Mouse (Mus musculus) T-helper 2 cell (primary cell): ENCODE measurements around the gene Spata18.

Experiments
- in situ Hi-C: fragments of 300-600 bp; cut with MboI, MseI; formaldehyde crosslinking; loops from one replicate; pipeline ENCODE4 v1.15.1; 2025; ENCODE audit warnings: high pct_unique_total_duplicates

Gene Spata18

DNA sequence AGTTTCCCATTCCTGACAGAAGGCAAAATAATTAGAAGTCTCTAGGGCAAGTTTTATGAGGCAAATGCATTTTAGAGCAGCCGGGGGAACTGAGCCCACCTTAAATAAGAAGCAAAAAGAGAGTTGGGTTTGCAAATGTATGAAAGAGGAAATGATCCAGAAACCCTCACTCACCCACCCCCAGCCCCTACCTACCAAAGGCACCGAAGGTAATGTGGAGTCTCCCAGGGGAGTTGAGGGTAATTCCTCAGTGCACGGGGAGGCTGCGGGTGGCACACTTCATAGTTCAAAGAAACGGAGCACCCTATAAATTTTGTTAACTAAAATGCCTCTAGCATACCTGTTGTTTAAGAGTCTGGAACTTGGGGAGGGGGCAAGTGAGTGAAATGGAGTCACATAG, 54.1 kb downstream of the Spata18 start:
- in situ Hi-C loops: no loop called here

DNA sequence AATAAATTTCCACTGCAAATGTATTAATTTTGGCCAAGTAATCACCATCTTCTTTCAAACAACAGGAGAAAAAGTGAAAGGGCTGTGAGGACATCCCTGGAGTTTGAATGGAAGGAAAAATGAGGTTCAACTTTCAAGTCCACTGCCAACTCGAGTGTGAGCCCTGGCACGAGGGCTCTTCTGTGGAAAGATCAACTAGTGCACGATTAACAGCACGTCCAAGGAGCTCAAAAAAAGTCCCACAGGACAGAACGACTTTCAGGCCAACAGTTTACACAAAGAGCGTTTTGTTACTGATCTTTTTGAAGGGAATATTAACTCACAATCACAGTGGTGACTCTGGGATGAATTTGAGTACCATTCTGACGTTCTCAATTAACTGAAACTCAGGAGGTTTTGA, 61.7 kb downstream of the Spata18 start:
- in situ Hi-C loops: loop anchor here (10.0 kb wide), 1 partner anchor 462 kb away; no protein-coding TSS in a partner anchor

DNA sequence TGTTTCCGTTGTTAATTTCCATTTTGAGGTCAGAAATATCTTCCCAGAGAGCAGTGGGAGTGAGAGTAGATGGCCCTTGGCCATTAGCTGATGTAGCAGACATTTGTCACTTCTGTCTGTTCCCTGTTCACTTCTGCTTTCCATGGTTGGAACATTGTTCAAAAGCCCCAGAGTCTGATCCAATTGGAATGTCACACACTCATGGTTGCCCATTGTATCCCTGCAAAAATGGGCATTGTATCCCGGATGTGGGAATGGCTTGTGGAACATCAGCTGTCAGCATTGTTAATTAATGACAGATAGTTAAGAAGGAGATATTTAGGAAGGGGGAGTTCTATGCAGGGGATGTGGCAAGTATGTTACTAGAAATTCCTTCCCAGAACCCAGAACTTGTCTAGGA, 65.8 kb downstream of the Spata18 start:
- in situ Hi-C loops: loop anchor here (10.0 kb wide), 1 partner anchor 458 kb away; no protein-coding TSS in a partner anchor

DNA sequence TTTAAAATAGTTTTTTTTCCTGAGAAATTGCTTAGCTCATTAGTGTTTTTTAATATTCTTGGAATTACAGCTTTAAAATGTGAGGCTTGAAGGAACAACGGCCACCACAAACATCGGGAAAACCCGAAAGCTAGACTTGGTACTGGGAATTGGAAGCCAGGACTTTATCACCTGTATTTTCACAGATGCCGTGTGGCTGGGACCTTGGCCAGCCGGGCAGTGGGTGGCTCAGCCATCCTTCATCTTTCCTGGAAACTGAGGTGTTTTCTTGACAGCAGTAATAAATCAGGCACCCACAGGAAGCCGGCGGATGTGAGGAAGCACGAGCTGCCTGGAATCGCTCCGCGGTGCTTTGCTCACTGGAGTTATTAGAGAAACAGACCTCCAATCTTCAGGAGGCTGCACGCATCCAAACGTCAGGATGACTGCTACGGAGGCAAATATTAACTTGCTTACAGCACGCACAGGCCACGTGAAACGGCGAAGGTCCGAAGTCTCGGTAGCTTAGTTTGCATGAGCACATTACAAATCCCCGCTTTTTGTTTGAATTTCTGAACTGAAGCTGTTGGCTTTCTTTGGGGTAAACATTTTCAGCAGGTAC, 70.6 kb downstream of the Spata18 start:
- in situ Hi-C loops: no loop called here

DNA sequence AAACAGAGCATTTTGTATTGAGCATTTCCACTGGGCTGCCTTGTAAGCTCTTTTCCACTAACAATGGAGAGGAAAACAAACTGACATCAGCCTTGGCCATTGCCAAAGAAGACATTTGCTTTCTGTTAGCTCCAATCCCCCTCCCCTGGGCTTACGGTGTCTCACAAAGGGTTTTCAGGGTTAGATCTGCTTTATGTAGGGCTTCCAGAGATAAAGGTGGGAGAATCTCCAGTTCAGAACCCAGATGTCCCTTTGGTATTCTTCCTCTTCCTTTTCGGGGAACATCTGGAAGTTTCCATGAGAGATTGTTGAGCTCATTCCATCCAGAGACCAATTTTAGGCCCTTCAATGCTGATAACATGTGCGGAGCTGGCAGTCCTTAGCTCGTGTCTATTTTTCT, 74.8 kb downstream of the Spata18 start:
- in situ Hi-C loops: no loop called here

DNA sequence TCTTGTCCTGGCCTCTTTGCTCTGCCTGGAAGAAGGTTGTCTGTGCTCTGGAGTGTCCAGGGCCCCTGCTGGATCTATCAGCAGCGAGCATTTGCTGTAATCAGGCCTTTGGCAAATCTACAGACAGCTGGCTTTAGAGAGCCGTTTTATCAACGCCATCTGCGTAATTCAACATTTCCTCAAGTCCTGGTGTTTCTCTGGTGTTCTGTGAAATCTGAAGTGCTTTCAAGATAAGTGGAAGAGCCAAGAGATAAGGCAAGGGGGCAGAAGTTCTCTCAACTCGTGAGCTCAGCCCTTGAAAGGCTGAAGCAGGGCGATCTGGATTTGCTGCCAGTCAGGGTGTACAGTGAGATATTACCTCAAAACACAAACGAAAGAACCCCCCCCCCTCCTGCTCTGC, 77.5 kb downstream of the Spata18 start:
- in situ Hi-C loops: no loop called here
